Mouse (Mus musculus): ENCODE measurements around the gene Ercc4.

DNA sequence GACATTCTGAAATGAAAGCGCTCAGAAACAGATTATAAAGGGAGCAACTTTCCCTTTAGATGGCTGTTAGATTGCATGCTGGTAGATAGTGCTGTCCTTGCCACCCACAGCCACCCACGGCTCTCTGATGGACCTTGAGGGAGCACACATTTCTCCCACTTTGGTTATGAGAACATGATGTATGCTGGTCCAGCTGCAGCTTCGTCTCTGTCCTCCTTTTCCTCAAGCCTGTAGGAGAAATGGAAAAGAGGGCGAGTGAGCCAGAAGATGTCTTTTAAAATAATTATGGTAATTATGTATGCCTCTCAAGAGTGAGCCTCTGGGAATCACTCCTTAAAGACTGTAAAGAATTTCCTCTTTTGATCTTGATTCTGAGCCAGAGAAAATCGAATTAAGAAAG is 87.1 kb downstream of the Ercc4 start:
- TF ChIP-seq CTCF (IDR thresholded peaks at IDR 0.05) (no peak), POLR2A (IDR thresholded peaks at IDR 0.05; ENCODE audit: insufficient read depth, low read depth, low read length) (no peak), EP300 (IDR thresholded peaks at IDR 0.05; ENCODE audit: insufficient read depth, low read depth, low read length) (no peak)

All from heart, adult 2 months (tissue).